Mouse (Mus musculus): ENCODE data around the gene Gpbar1. TPM values are rescaled to one million over a fixed set of nuclear protein-coding genes. Genes with fewer than 3 reads are reported as not detected.

The Gpbar1 gene
- total and polyA plus RNA-seq, 3 experiments, result 0.11 TPM; not detected in 2

DNA sequence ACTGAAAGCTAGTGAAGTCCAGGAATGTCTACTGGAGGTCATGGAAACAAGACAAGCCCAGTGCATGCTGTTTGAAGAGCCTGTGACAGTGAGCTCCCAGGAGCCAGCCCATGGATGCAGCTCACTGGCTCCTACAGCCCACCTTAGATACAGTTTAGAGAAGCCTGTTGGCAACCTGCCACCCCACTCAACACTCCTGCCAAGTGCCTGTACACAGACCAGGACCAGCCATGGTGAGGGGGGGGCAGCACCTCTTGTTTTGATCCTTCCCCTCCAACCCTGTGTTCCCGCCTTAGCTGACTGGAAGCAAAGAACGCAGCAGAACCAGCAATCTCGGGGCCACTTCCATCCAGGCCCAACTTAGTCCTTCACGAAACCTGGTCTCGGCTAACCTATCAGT is 11.8 kb downstream of the Gpbar1 start:
- no peak for DNase-seq (ENCODE audit: low spot score)
- H3K9me3 ChIP-seq (replicated peaks), result no peaks in the 10 kb centered on the region
- no peaks in the 10 kb centered on the region for H3K27me3 ChIP-seq (ENCODE audit: insufficient read depth, low read length)
- H3K36me3 ChIP-seq (replicated peaks), result peaks cover 83% of the 10 kb centered on the region
- no peak for ATAC-seq (ENCODE audit: extremely low read depth, insufficient number of reproducible peaks, low FRiP score, poor library complexity, severe bottlenecking)
- H3K4me3 ChIP-seq (ENCODE audit: low read depth, low read length), result no peak overlapping the region
- H3K4me1 ChIP-seq (ENCODE audit: insufficient read depth, low read depth, low read length), result peaks cover 45% of the 10 kb centered on the region
- TF ChIP-seq TAL1 (conservative IDR thresholded peaks at IDR 0.05; ENCODE audit: low read depth, low read length) (no peak), POLR2AphosphoS5 (IDR thresholded peaks at IDR 0.05; ENCODE audit: insufficient replicate concordance, low read depth, low read length) (no peak), GATA2 (IDR thresholded peaks at IDR 0.05; ENCODE audit: borderline replicate concordance, low read depth, low read length) (no peak), GATA1 (IDR thresholded peaks at IDR 0.05; ENCODE audit: borderline replicate concordance, low read length) (no peak), CTCF (IDR thresholded peaks at IDR 0.05; ENCODE audit: low read depth, low read length) (no peak)

GRCm38 (mm10) chr1:74292331-74293020 is 14.1 kb downstream of the Gpbar1 start:
- Histone ChIP-seq H3K4me3 (ENCODE audit: low read depth, low read length) (no peak overlapping the region), H3K27me3 (ENCODE audit: insufficient read depth, low read length) (no peaks in the 10 kb centered on the region), H3K36me3 (replicated peaks) (peaks cover 92% of the 10 kb centered on the region), H3K9me3 (replicated peaks) (no peaks in the 10 kb centered on the region), H3K4me1 (ENCODE audit: insufficient read depth, low read depth, low read length) (peaks cover 52% of the 10 kb centered on the region)
- no peak for ATAC-seq (ENCODE audit: extremely low read depth, insufficient number of reproducible peaks, low FRiP score, poor library complexity, severe bottlenecking)
- TF ChIP-seq GATA1 (IDR thresholded peaks at IDR 0.05; ENCODE audit: borderline replicate concordance, low read length), result no peak
- no peak for TF ChIP-seq GATA2 (IDR thresholded peaks at IDR 0.05; ENCODE audit: borderline replicate concordance, low read depth, low read length)
- no peak for TF ChIP-seq POLR2AphosphoS5 (IDR thresholded peaks at IDR 0.05; ENCODE audit: insufficient replicate concordance, low read depth, low read length)
- no peak for TF ChIP-seq TAL1 (conservative IDR thresholded peaks at IDR 0.05; ENCODE audit: low read depth, low read length)
- no peak for TF ChIP-seq CTCF (IDR thresholded peaks at IDR 0.05; ENCODE audit: low read depth, low read length)
- no peak for DNase-seq (ENCODE audit: low spot score)

- H3K4me1 ChIP-seq (ENCODE audit: insufficient read depth, low read depth, low read length), result peaks cover 58% of the 10 kb centered on the region
- H3K27me3 ChIP-seq (ENCODE audit: insufficient read depth, low read length), result no peaks in the 10 kb centered on the region
- H3K4me3 ChIP-seq (ENCODE audit: low read depth, low read length), result no peak overlapping the region
- no peak for TF ChIP-seq GATA1 (IDR thresholded peaks at IDR 0.05; ENCODE audit: borderline replicate concordance, low read length)
- TF ChIP-seq GATA2 (IDR thresholded peaks at IDR 0.05; ENCODE audit: borderline replicate concordance, low read depth, low read length), result no peak
- TF ChIP-seq POLR2AphosphoS5 (IDR thresholded peaks at IDR 0.05; ENCODE audit: insufficient replicate concordance, low read depth, low read length), result no peak
- TF ChIP-seq CTCF (IDR thresholded peaks at IDR 0.05; ENCODE audit: low read depth, low read length), result no peak
- H3K36me3 ChIP-seq (replicated peaks), result peaks cover 94% of the 10 kb centered on the region
- ATAC-seq (ENCODE audit: extremely low read depth, insufficient number of reproducible peaks, low FRiP score, poor library complexity, severe bottlenecking) (no peak), DNase-seq (ENCODE audit: low spot score) (no peak)
- H3K9me3 ChIP-seq (replicated peaks), result no peaks in the 10 kb centered on the region
These were observed 15.1 kb downstream of the Gpbar1 start for GRCm38 (mm10) chr1:74293306-74293960.

DNA sequence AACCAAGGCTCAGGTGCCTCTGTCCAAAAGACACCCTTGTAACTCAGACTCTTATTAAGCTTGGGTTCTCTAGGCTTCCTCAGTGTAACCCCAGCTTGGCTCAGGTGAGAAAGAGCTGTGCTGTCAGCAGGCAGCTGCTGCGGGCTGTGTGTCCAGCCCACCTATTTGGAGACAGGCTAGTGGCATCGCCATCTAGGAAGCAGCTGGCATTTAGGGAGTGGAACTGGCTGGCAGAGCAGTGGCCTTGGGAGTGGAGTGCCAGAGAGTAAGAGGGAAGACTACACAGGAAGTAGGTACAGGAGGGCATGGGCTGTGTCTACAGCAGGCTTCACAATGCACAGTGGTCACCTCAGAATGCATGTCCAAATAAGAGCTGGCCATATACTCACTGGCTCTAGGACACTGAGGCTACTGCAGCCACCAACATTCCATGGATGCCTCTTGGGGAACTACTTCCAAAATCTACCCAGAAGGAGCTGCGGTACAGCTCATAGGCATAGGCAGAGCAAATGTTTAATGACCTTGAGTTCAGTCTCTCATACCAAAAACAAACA is 15.8 kb downstream of the Gpbar1 start:
- Histone ChIP-seq H3K4me1 (ENCODE audit: insufficient read depth, low read depth, low read length) (peaks cover 56% of the 10 kb centered on the region), H3K9me3 (replicated peaks) (no peaks in the 10 kb centered on the region), H3K27me3 (ENCODE audit: insufficient read depth, low read length) (no peaks in the 10 kb centered on the region), H3K36me3 (replicated peaks) (peaks cover 94% of the 10 kb centered on the region), H3K4me3 (ENCODE audit: low read depth, low read length) (no peak overlapping the region)
- ATAC-seq (ENCODE audit: extremely low read depth, insufficient number of reproducible peaks, low FRiP score, poor library complexity, severe bottlenecking) (no peak), DNase-seq (ENCODE audit: low spot score) (no peak)
- TF ChIP-seq TAL1 (conservative IDR thresholded peaks at IDR 0.05; ENCODE audit: low read depth, low read length) (no peak), POLR2AphosphoS5 (IDR thresholded peaks at IDR 0.05; ENCODE audit: insufficient replicate concordance, low read depth, low read length) (no peak), GATA2 (IDR thresholded peaks at IDR 0.05; ENCODE audit: borderline replicate concordance, low read depth, low read length) (no peak), CTCF (IDR thresholded peaks at IDR 0.05; ENCODE audit: low read depth, low read length) (no peak), GATA1 (IDR thresholded peaks at IDR 0.05; ENCODE audit: borderline replicate concordance, low read length) (no peak)

DNA sequence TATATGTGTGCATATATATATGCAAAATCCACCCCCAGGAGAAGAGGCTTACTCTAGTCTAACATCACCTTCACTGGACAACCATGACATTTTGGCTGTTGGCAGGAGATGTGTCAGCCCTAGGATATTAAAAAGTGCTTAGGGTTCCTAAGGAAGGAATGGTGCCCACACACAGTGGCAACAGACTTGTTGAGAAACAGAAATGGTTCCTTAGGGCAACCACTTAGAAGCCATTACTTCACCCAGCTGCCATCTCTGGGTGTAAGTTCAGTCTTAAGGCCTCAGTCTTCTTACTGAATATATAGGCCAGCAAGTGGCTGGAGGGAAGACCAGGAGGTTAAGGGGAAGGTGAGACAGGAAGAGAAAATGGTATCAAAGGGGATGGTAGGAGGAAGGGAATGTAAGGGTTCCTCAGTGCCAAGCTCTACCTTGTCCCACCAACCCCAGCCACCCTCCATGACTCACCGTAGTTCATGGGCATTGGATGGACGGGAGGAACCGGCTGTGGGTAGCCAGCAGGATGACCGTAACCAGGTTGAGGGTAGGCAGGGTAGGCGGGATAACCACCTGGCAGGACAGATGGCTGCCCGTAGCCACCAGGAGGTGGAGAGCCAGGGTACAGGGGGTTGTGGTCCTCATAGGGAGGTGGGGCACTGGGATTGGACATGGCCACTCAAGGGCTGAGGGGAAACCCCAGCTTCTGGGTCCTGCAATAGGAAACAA is 16.5 kb downstream of the Gpbar1 start:
- Histone ChIP-seq H3K9me3 (replicated peaks) (no peaks in the 10 kb centered on the region), H3K4me3 (ENCODE audit: low read depth, low read length) (peak overlapping the region; percentile 67; the same call in 1 of the 2 replicates), H3K4me1 (ENCODE audit: insufficient read depth, low read depth, low read length) (peaks cover 56% of the 10 kb centered on the region), H3K36me3 (replicated peaks) (peaks cover 93% of the 10 kb centered on the region), H3K27me3 (ENCODE audit: insufficient read depth, low read length) (no peaks in the 10 kb centered on the region)
- DNase-seq (ENCODE audit: low spot score) (no peak), ATAC-seq (ENCODE audit: extremely low read depth, insufficient number of reproducible peaks, low FRiP score, poor library complexity, severe bottlenecking) (no peak)
- TF ChIP-seq POLR2AphosphoS5 (IDR thresholded peaks at IDR 0.05; ENCODE audit: insufficient replicate concordance, low read depth, low read length) (no peak), TAL1 (conservative IDR thresholded peaks at IDR 0.05; ENCODE audit: low read depth, low read length) (no peak), GATA1 (IDR thresholded peaks at IDR 0.05; ENCODE audit: borderline replicate concordance, low read length) (no peak), CTCF (IDR thresholded peaks at IDR 0.05; ENCODE audit: low read depth, low read length) (no peak), GATA2 (IDR thresholded peaks at IDR 0.05; ENCODE audit: borderline replicate concordance, low read depth, low read length) (no peak)
